Mouse (Mus musculus) thymus, postnatal 4 days (tissue): ENCODE results near the gene Gfy.
A peak's percentile ranks its signal among the peaks of the same experiment; 100 is the strongest.

Source experiments
- DNase-seq: peaks from one replicate; pipeline ENCODE4 v3.0.0; 2021

Gfy gene

DNA sequence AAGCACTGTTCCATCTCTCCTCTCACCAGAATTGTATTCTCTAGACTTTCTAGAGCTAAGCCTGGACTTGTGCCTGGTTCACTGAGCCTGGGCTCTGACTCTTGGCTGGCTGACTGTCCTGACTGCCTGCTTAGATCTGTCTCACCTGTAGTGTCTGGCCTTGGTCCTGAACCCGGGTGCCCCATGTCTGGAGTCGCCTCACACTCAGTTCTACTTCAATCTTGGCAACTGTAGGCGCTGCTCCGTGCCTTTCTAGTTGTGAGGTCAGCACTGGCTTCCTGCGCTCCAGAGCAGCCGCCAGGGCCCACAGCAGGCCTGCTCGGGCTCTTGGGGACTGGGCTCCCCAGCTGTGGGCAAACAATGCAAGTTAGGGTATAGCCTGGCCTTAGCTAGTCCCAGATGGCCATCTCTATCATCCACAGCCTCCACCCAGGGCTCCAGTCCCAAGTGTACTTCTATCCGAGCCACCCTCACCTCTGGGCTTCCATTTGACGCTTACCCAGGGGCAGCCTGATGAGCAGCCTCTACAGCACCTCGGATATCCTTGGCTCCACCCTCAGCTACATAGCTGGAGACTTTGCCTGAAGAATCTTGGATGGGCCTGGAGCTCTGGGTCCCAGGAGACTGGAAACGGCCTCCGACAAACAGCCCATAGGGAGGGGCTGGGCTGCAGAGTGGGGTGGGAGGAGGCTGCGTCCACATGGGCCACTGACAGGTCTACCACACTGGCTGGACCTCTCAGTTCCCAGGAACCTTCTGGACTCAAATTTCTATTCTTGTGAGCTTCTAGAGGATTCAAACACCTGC, 34.8 kb downstream of the Gfy start:
- DNase-seq: no peak

DNA sequence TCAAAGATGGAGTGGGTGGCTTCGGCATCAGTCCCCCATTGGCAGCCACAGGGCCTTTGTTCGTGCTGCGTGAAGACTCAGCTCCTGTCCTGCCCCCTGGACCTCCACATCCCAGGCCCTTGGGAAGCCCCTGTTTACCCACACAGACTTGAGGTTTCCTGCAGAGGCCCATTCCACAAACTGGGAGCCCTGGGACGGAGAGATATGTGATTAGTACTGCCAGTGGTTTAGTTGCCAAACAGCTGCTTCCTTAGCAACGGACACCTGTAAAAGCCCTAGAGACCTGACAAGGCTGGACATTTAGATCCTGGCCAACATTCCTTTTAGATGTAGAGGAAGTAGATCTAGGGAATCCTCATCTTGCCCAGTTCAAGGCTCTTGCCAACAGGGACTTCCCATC, 37.5 kb downstream of the Gfy start:
- DNase-seq: no peak

DNA sequence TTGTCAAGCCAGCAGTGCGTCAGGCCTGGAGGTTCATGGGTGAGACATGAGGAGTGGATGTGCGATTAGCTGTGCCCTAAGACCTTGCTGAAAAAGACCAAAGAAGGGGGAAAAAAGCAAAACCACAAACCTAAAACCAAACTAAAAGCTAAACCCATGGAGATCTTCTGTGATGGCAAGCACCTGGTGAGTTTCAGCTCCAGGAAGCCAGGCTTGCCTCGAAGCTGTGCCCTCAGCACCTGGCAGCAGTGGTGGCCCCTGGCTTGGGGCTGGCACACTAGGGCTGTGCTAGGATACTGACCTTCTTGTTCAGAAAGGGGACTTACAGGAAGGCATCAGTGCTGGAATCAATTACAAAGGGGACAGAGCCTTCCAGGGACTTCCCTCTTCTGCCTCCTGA, 38.0 kb downstream of the Gfy start:
- DNase-seq: peak; percentile 63

DNA sequence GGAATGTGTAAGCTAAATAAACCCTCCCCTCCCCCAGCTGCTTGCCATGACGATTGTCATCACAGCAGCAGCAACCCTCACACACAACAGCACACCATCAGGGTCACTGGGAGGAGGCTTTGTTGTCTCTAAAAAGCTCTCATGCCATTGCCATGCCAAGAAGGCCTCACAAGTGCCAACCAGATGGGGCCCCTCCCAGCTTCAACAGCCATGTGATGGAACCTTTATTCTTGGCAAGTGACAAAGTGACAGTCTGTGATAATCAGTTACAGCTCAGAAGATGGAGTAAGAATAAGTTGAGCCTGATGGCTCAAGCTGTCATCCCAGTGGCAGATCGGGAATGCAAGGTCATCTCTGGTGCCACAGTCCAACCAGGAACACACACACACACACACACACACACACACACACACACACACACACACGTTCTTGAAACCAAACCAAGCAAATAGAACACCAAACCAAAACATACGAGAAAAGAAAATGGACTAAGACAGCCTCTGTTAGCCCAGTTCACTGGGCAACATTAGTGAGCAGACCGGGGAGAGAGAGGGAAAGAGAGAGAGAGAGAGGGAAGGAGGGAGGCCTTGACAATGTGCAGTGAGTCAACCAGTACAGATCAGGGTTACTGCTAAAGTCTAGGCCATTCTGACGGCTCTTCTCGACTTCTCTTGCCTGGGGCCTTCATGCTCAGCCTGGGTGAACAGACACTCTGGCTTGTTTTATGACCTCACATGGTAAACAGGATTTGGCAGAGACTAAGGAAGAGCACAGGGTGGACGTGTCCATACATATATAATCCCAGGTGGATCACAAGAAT, 39.3 kb downstream of the Gfy start:
- DNase-seq: no peak

DNA sequence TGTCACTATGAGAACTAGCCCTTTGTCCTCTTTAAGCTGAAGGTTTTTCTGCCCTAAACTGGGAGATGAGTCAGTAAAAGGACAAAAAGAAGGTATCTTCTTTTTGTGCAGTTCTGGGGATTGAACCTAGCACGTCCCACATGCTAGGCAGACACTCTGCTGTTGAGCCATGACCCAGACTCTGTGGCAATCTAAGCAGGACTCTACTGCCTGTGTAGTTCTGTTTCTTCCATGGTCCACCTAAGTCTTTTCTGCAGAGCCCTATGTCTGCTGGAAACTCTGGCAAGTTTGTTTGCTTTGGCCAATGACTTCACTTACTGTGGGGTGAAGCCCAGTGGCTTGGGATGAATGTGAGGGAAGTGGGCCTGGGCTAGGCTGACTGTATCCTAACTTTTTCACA, 41.0 kb downstream of the Gfy start:
- DNase-seq: no peak

DNA sequence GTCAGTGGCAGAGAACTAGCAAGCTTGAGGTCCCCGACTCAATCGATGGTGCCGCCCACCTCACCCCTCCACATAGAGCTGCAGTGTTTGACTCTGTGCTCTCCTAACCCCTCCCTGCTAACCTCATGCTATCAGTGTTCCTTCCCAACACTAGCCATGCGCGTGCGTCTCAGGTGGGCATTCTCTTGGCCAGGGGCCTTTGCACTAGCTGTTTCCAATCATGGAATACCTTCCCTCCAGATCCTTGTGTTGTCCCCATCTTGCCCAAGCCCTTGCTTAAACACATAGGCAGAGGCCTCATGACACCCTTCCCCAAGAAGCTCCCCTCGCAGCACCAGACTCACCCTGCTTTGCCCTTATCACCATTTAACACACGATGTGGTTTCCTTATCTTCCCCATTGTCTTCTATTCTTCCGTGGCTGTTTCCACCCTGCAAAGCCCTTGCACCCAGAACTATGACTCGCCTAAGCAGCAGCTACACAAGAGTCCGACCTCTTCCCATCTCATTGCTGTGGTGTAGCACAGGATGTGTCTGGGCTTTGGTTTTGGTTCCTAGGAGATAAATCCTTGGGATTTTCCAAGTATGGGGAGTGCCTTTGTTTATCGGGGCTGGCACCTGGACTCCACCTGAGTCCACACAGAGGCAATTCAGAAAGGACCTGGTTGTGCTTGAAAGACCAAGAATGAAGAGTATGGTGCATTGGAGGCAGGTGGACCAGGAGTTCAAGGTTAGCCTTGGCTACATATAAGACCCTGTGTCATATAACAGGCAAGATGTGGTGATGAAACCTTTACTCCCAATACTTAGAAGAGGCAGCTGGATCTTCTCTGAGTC, 42.0 kb downstream of the Gfy start:
- peak; percentile 64 for DNase-seq

DNA sequence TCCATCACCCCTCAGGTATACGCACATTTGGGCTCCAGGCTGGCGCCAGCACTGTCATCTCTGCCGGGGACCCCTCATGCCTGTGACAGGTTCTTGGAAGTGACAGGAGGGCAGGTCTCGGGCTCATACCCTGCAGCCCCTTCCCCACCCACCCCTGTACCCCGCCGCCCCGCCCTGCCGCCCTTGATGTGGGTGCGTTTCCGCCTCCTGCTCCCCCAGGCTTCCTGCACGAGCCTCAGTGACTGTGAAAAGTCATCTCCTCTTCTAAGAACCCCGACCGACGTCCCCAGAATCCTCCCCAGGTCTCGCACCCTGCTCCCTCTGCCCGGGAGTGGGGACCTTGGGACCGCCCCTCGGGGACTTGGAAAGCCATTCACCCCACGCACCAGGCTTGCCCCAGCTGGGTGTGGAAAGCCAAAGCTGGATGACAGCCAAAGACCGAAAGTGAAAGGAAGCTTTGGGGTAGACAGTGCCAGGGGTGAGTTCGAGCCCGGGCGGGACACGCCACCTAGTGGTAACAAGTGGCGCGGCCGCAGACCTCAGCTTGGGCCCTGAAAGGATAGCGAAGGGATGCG, 43.3 kb downstream of the Gfy start, which contains the start of the genes Gm45713 and Flt3l:
Gm45713 (minus strand) TSS at position 239 of the 575 bp plus-strand sequence.
Flt3l (minus strand) TSS at position 440 of the 575 bp plus-strand sequence.
- peak; percentile 93 for DNase-seq

DNA sequence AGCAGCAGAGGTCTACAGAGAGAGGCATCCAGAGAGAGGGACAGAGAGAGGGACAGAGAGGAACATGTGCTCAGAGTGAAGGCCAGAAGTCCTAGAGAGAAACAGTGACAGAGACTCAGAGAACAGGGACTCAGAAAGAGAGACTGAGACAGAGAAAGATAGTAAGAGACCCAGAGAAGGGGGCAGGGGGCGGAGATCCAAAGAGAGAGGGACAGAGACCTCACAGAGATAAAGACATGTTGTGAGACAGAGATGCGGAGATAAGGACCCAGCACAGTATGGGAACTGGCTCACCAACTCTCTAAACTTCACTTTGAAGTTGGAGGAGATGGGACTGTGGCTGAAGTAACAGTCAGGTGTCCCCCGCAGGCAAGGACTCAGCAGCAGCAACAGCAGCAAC, 44.0 kb downstream of the Gfy start:
- DNase-seq: no peak

DNA sequence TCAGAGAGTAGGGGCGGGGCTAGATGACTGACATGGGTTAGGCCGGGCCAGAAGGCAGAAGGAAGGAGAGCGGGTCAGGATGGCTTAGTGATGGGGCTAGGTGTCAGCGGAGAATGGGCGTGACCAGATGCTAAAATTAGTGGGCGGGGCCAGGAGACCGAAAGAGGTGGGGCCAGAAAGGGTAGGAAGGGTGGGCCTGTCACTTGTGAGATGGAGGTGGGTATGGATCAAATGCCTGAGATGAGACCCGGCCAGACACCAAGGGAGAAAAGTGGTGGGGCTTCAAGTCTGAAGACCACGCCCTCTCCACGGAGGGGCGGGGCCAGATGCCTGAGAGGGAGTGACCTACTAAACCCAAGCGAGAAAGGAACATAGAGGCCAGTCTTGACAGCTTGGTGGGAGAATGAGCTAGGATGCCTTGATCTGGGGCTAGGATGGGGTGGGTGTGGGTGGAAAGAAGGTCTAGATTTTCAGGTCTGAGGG, 44.8 kb downstream of the Gfy start:
- DNase-seq: peak; percentile 83

DNA sequence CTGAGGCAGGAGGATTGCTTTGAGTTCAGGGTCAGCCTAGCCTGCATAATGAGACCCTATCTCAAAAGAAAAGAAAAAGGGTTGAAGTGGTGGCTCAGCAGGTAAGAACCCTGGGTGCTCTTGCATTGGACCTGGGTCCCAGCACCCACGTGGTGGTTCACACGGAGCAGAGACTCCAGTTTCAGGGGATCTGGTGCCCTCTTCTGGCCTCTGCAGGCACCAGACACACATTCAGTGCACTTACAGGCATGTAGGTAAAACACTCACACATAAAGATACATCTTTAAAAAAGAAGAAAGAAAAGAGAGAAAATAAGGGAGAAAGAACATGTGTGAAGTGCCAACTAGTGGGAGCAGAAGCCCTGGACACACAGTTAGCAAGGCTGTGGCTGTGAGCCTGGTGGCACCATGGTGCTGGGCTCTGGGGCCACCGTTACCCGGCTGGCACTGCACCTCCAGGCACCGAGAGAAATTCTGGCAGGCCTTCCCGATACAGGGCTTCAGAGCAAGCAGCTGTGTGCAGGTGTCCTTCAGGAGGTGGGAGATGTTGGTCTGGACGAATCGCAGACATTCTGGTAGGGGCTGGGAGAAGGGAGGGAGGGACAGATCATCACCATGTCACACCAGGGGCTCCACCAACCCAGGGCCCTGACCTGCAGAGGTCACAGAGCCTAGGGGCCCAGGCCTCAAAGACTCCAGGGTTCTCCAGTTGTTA, 45.8 kb downstream of the Gfy start:
- DNase-seq: no peak

DNA sequence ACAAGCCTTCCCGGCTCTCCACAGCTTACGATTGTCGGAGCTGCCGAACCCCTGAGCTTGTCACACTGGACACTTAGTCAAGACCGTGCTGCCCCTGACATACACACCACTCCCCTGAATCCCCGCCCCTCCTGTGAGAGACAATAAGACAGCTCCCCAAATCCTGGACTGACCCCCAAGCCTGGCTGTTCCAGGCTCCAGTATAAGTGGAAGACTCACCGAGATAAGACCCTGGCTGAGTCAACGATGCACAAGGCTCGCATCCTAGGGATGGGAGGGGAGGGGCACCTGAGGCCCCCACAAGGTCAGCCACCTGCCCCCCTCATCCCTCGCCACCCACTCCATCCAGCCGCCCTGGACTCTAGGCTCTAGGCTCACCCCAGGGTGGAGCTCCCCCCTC, 47.5 kb downstream of the Gfy start:
- no peak for DNase-seq

DNA sequence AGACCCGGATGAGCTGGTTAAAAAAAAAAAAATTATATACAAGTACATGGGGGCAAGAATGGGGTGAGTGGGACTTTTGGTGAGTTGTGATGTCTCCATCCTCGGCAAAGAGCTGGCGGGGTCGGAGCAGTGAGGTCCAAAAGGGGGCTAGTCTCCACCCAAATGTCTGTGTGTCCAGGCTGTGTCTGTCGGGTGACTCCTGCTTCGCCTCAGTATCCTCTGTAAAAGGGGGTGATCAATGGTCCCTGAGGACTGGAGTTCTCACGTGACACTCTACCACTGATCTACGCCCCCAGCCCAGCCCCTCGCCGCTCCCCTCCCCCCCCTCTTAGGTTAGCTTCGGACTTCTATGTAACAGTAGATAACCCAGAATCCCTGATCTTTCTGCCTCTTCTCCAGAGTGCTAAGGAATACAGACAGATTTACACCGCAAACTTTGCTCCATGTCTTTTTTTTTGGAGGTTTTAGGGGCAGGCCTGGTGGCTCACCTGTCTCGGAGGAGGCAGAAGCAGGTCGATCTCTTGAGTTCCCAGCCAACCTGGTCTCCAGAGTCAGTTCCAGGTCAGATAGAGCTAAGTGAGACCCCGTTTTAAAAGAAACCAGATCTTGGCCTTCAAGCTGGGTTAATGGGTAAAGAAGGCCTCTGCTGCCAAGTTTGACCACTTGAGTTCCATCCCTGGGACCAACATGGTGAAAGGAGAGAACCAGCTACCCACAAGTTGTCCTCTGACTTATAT, 49.4 kb downstream of the Gfy start:
- DNase-seq: no peak

DNA sequence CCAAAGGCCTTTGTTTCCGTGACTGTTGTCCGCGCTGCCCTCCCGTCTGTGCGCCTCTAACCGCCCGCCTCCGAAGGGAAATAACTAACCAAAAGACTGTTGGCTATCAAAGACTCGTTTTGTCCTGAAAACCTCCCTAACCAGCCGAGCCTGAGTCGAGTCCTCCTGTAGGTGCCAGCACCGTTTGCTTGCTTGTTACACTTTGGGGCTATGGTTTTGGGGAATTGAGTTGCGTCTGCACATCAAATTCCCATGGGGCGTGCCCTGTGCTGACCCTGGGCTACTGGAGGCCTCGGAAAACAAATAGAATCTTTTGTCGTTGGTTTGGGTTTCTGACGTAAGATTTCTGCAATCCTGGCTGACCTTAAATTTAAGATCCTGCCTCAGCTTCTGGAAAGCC, 50.1 kb downstream of the Gfy start:
- no peak for DNase-seq

DNA sequence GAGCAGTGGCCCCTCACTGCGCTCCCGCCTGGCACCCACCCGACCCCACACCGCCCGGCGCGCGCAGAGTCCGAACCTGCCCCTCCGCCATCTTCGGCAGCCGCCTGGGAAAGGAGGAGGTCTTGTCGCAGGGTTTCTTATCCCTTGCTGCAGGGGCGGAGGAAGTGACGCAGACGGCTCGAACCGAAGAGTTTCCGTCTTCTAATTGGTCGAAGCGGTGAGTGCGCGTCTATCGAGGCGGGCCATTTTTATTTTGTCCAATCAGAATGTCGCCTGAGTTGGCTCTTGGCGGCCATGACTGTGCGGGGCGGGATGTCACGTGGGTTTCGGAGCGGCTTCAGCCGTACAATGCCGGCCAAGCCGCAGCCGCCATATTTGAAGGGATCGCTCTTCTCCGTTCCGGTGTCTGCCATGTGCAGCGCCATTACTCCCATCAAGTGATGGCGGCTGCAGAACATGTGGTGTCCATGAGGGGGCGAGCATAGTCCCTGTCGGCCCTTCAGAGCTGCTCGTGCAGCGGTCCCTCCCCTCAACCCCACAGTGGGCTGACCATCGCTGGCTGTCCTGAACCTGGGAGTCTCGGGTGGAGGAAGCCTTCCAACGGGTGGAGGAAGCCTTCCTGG, 50.6 kb downstream of the Gfy start, which contains the start of gene Rpl13a:
Rpl13a (minus strand) TSS at position 138 of the 623 bp plus-strand sequence.
- DNase-seq: peak; percentile 94

DNA sequence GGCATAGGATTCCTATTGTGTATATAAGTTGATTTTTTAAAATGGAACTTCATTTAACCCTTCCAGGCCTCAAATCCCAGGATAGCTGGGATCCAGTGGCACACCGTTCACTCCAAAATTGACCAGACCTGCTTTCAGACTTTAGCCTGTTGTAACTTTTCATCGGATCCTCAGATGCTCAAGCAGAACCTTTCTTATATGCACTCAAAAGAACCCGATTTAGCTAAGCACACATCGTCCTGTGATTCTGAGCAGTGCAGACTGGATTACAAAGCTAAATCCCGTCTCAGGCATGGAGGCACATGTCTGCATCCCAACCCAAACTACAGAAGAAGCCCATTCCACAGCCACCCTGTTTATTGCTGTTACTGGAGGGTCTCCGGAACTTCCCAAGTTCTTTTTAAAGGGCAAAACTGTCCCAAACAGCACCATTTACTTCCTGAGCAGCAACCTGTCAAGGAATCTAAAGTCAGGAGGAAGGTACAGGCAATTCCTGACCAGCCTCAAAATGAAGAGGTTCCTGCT, 51.6 kb downstream of the Gfy start:
- DNase-seq: no peak

DNA sequence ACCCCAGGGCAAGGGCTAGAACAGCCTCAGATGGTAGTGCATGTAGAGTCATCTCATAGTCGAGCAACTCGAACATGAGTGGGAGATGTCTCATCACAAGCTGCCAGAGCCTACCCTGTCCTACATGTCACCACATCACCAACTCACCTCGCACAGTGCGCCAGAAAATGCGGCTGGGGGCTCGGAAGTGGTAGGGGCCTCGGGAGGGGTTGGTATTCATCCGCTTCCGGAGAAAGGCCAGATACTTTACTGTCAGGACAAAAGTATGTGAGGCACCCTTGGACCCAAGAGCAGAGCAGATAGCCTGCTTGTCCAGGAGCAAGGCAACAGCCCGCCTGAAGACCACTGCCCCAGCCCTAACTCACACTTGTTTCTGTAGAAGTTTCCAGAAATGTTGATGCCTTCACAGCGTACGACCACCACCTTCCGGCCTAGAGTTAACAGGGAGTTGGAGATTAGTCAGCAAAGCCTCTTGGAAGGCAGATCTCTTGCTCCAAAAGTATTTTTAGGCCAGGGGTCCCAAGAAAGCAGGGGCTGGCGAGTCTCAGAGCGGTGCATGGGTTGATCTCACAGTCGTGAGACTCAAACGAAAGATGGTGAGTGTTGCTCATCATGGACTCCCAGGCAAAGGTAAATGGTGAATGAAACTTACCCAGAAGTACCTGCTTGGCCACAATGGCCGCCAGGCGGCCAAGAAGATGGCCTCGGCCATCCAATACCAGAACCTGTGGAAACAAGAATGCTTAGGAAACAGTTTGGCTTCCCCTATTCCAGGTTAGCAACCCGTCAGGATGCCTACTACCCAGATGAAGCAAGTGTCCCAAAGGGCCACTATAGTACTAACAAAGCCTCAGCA, 52.3 kb downstream of the Gfy start:
- DNase-seq: peak; percentile 51
